Mouse (Mus musculus): Measurements from ENCODE around the gene Ifitm2. TPM values are rescaled to one million over a fixed set of nuclear protein-coding genes. Genes with fewer than 3 reads are reported as not detected.

The Ifitm2 gene
- polyA plus RNA-seq, 1 experiment from 2014 or later = 198 TPM

DNA sequence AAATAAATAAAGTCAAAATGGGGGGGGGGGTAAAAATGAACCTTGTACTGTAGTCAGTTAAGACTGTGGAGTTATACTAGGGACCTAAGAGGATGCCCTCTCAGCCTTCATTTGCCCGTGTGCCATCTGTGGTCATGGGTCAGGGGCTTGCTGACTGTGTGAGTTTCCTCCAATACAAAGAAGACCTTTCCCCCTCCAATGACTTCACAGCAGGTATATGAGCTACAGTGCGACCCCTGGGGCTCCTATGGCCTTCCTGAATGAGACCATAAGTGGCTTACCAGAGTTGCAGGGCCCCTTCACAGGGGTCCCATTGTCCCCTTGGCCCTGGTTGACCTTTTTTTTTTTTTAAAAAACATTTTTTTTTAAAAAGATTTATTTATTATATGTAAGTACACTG, 5.6 kb upstream of the Ifitm2 start:
- 24% methylated on average over 2 of the region's 2 CpGs for WGBS
- no peak overlapping the region for H3K27ac ChIP-seq (replicated peaks)
- no peak overlapping the region for H3K4me2 ChIP-seq (replicated peaks)
- H3K4me1 ChIP-seq = peaks cover 10% of the 10 kb centered on the region; the same call in 1 of the 2 replicates
- H3K27me3 ChIP-seq = no peaks in the 10 kb centered on the region
- H3K9me3 ChIP-seq = no peaks in the 10 kb centered on the region
- H3K36me3 ChIP-seq = no peaks in the 10 kb centered on the region
- no peak for ATAC-seq (ENCODE audit: low FRiP score, low read depth)
- H3K4me3 ChIP-seq = no peak overlapping the region
- no peak overlapping the region for H3K9ac ChIP-seq (replicated peaks)

DNA sequence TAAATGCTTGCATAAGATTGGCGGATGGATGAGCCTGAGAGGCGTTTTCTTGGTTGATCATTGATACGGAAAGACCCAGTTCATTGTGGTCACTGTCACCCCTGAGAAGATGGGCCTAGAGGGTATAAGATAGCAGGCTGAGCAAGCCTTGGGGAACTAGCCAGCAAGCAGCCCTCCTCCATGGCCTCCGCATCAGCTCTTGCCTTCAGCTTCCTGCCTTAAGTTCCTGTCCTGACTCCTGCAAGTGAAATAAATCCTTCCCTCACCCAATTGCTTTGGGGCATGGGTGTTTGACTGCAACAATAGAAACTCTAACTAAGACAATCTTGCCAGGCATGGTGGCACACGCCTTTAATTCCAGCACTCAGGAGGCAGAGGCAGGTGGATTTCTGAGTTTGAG, 4.2 kb upstream of the Ifitm2 start:
- Histone ChIP-seq H3K9me3 (no peaks in the 10 kb centered on the region), H3K36me3 (no peaks in the 10 kb centered on the region), H3K9ac (replicated peaks) (no peak overlapping the region), H3K4me1 (peaks cover 21% of the 10 kb centered on the region), H3K4me3 (no peak overlapping the region), H3K4me2 (replicated peaks) (no peak overlapping the region), H3K27me3 (no peaks in the 10 kb centered on the region), H3K27ac (replicated peaks) (no peak overlapping the region)
- 62% methylated on average over 5 of the region's 5 CpGs for WGBS
- no peak for ATAC-seq (ENCODE audit: low FRiP score, low read depth)

DNA sequence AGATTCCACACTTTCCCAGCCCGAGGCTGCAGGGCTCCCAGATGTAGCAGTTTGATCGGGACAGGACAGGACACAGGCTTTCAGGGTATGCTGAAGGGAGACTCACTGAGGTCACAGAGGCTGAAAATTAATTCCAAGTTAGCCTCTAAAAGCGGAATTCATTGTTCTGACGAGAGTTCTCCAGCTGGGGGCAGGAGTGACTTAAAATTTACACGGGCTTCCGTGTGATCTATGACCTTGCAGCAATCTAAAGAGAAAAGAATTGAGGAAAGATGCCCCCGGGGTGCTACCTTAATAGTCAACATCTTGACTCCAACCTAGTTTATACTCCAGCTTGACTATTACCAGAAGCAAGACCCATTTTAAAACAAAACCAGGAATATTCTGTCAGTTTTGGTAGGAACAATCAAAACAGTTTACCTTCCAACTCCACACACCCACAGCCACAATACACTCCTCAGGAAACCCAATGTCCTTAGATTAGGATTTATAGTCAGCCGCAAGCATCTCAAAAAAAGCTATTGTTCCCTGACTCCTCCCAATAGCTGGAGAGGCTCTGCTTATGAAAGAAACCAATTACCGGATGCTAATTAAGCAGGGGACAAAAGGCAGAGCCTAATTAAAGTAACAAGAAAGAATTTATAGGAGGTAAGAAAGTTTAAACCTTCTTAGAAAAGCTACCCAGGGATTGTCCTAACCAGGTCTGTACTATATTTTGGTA, 3.6 kb upstream of the Ifitm2 start:
- WGBS = 4% methylated on average over 9 of the region's 9 CpGs
- H3K9me3 ChIP-seq = no peaks in the 10 kb centered on the region
- H3K4me3 ChIP-seq = no peak overlapping the region
- H3K36me3 ChIP-seq = no peaks in the 10 kb centered on the region
- no peak for ATAC-seq (ENCODE audit: low FRiP score, low read depth)
- no peak overlapping the region for H3K9ac ChIP-seq (replicated peaks)
- H3K27me3 ChIP-seq = 0 out of 2 replicates have a peak, but pooled peaks cover 4% of the 10 kb centered on the region
- peaks cover 25% of the 10 kb centered on the region for H3K4me1 ChIP-seq
- no peak overlapping the region for H3K27ac ChIP-seq (replicated peaks)
- H3K4me2 ChIP-seq (replicated peaks) = no peak overlapping the region

DNA sequence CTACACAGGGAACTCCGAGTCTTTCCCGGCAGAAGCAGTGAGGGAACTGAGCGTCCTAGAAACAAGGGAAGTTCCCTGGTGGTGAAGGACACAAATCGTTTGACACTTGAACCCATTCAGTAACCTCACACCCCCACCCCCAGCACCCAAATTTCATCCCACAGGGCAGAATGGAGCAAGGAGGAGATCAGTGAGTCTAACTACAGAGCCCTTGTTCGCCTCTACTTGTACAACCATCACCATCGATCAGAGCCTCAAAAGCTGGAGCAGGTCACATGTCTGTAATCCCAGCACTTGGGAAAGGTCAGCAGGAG, 726 bp upstream of the Ifitm2 start:
- Histone ChIP-seq H3K36me3 (no peaks in the 10 kb centered on the region), H3K9ac (replicated peaks) (no peak overlapping the region), H3K9me3 (no peaks in the 10 kb centered on the region), H3K27me3 (0 out of 2 replicates have a peak, but pooled peaks cover 4% of the 10 kb centered on the region), H3K4me2 (replicated peaks) (no peak overlapping the region), H3K27ac (replicated peaks) (no peak overlapping the region), H3K4me1 (peaks cover 25% of the 10 kb centered on the region), H3K4me3 (no peak overlapping the region)
- WGBS = 61% methylated on average over 6 of the region's 6 CpGs
- no peak for ATAC-seq (ENCODE audit: low FRiP score, low read depth)

DNA sequence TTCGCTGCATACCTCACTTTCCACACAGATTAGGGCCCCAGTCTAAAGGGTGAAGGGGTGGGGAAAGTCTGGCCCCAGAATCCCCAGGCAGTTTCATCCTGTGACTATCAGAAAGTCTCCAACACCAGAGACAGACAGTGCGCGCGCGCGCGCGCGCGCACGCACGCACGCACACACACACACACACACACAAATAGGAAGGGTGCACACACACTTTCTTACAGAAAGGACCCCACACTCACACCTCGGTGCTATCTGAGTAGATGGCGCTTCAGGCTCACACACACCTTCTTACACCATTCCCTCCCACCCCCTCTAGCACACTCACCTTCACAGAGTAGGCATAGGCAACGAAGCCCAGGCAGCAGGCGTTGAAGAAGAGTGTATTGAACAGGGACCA, 445 bp downstream of the Ifitm2 start:
- Histone ChIP-seq H3K9me3 (no peaks in the 10 kb centered on the region), H3K27me3 (0 out of 2 replicates have a peak, but pooled peaks cover 4% of the 10 kb centered on the region), H3K27ac (replicated peaks) (no peak overlapping the region), H3K4me3 (peak overlapping the region; percentile 34), H3K4me2 (replicated peaks) (peak overlapping the region; percentile 48), H3K36me3 (no peaks in the 10 kb centered on the region), H3K4me1 (peaks cover 36% of the 10 kb centered on the region), H3K9ac (replicated peaks) (peak overlapping the region; percentile 41)
- 7% methylated on average over 17 of the region's 17 CpGs for WGBS
- peak; percentile 32; the same call in 1 of the 2 replicates for ATAC-seq (ENCODE audit: low FRiP score, low read depth)

DNA sequence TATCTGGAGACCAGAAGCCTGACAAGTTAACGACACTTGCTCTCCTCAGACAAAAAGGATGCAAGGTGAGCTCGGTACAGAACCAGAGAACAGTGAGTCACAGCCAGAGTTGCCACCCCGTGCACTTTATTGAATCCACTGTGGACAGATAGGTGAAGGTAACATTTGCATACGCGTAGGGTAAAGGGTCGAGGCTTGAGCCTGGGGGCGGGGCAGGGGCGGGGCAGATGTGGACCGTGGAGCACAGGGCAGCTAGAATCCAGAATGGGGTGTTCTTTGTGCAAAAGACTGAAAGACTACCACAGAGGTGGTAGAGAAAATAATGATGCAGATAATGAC, 1.1 kb downstream of the Ifitm2 start:
- no peaks in the 10 kb centered on the region for H3K9me3 ChIP-seq
- 0 out of 2 replicates have a peak, but pooled peaks cover 4% of the 10 kb centered on the region for H3K27me3 ChIP-seq
- WGBS = 12% methylated on average over 9 of the region's 9 CpGs
- H3K36me3 ChIP-seq = no peaks in the 10 kb centered on the region
- H3K4me3 ChIP-seq = peak overlapping the region; percentile 34; the same call in 1 of the 2 replicates
- peaks cover 40% of the 10 kb centered on the region for H3K4me1 ChIP-seq
- H3K4me2 ChIP-seq (replicated peaks) = peak overlapping the region; percentile 48
- no peak overlapping the region for H3K27ac ChIP-seq (replicated peaks)
- no peak for ATAC-seq (ENCODE audit: low FRiP score, low read depth)
- no peak overlapping the region; the same call in 1 of the 2 replicates for H3K9ac ChIP-seq (replicated peaks)

DNA sequence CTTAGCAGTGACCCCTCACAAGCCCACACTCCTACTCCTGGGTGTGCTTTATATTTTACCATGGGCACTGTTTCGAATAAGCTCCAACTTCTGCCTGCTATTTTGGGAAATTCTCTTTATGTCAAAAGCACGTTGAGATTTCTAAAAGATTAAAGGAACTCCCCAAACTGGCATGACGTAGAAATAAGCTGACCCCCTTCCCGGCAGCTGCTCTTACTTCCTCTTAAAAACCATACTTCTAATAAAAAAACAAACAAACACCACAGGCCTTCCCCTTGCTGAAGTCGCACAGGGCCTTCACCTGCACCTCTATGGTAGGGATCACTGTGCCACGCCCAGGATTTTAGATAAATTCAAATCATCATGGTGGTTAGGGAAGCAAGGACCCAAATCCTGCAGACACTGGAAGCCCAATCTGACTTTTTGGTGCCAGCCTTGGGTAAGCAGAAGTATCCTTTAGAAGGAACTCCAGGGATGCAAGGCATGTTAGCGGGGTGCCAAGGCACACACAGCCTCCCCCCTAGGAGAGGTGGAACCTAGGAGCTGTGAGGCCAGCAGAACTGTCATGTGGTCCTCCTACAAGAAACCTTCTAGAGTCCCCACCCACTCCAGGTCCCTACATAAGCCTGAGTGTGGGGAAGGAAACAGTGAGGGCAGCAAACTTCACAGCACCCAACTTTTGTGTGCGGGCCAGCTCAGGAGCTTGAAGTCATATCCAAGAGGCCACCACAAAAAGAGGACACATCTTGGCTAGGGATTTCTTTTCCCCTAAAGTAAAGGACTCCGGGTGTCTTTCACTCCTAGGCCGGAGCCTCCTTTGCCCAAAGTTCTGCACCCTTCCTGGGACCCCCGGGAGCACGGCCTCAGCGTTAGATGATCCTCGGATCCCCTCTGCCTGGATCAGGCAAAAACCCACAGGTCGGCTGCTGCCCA, 1.7 kb downstream of the Ifitm2 start:
- no peaks in the 10 kb centered on the region for H3K9me3 ChIP-seq
- H3K4me3 ChIP-seq = peak overlapping the region; percentile 34; the same call in 1 of the 2 replicates
- peak overlapping the region; percentile 48 for H3K4me2 ChIP-seq (replicated peaks)
- 65% methylated on average over 15 of the region's 15 CpGs for WGBS
- H3K36me3 ChIP-seq = no peaks in the 10 kb centered on the region
- peaks cover 34% of the 10 kb centered on the region for H3K4me1 ChIP-seq
- H3K9ac ChIP-seq (replicated peaks) = no peak overlapping the region
- no peak for ATAC-seq (ENCODE audit: low FRiP score, low read depth)
- H3K27ac ChIP-seq (replicated peaks) = no peak overlapping the region
- H3K27me3 ChIP-seq = 0 out of 2 replicates have a peak, but pooled peaks cover 4% of the 10 kb centered on the region

DNA sequence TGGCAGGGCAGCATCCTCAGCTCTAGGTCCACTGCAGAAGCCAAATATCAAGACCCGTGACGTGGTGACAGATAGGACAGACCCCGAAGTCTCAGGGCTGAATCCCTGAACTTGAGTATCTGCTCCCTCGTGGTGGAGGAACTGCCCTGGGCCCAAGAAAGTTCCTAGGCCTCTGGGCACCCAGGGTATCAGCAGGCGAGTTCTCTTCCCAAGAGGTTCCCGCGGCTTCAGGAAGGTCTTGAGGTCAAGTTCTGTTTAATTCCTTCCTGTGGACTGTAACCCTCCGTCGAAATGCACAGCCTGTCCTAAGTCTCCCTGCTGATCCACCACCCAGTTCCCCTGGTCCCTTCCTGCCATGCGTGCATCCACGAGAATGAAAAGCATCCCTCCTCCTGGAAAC, 2.7 kb downstream of the Ifitm2 start:
- WGBS = 86% methylated on average over 11 of the region's 11 CpGs
- Histone ChIP-seq H3K9me3 (no peaks in the 10 kb centered on the region), H3K27ac (replicated peaks) (no peak overlapping the region), H3K4me3 (no peak overlapping the region), H3K9ac (replicated peaks) (no peak overlapping the region), H3K27me3 (0 out of 2 replicates have a peak, but pooled peaks cover 4% of the 10 kb centered on the region), H3K36me3 (no peaks in the 10 kb centered on the region), H3K4me1 (peaks cover 30% of the 10 kb centered on the region), H3K4me2 (replicated peaks) (no peak overlapping the region)
- ATAC-seq (ENCODE audit: low FRiP score, low read depth) = no peak

DNA sequence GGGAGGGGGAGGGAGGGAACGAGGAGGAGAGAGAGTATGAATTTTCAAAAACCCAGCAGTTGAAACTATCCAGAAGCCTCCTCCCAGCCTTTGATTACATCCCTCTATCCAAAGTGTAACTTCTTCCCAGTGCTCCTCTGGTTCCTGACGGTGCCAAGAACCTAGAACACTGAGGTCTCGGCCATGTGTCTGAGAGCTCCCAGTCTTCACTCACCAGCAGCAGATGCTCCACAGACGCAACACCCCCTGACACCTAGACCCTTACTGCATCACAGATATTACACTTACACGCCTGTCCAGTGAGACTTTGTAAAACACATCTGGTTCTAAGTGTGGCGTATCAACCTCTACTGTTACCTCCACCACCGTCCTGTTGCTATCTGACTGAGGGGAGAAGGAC, 3.3 kb downstream of the Ifitm2 start:
- 0 out of 2 replicates have a peak, but pooled peaks cover 4% of the 10 kb centered on the region for H3K27me3 ChIP-seq
- no peak overlapping the region for H3K9ac ChIP-seq (replicated peaks)
- H3K4me3 ChIP-seq = no peak overlapping the region
- H3K9me3 ChIP-seq = no peaks in the 10 kb centered on the region
- no peaks in the 10 kb centered on the region for H3K36me3 ChIP-seq
- no peak overlapping the region for H3K4me2 ChIP-seq (replicated peaks)
- WGBS = 89% methylated on average over 7 of the region's 7 CpGs
- H3K4me1 ChIP-seq = peaks cover 30% of the 10 kb centered on the region
- H3K27ac ChIP-seq (replicated peaks) = no peak overlapping the region
- ATAC-seq (ENCODE audit: low FRiP score, low read depth) = no peak

DNA sequence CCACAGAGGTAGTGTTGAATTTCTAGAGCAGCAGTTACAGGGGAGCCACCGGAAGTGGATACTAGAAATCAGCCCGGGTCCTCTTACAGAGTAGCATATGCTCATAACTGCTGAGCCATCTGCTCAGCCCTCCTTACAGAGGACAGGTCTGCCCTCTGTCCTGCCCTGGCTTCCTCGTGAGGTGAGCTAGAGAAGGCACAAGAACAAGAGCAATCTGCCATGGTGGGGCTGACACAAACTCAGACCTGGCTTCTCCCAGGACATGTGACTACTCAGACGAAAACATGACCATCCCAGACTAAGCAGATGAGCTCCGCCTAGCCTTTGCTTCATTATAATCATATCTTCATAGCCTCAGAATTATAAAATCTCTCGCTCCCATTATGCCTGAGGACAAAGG, 4.0 kb downstream of the Ifitm2 start:
- no peak overlapping the region for H3K4me2 ChIP-seq (replicated peaks)
- no peak overlapping the region for H3K27ac ChIP-seq (replicated peaks)
- 82% methylated on average over 6 of the region's 6 CpGs for WGBS
- H3K4me3 ChIP-seq = no peak overlapping the region
- no peaks in the 10 kb centered on the region for H3K9me3 ChIP-seq
- no peaks in the 10 kb centered on the region; the same call in 1 of the 2 replicates for H3K36me3 ChIP-seq
- H3K9ac ChIP-seq (replicated peaks) = no peak overlapping the region
- no peak for ATAC-seq (ENCODE audit: low FRiP score, low read depth)
- H3K27me3 ChIP-seq = 0 out of 2 replicates have a peak, but pooled peaks cover 4% of the 10 kb centered on the region
- H3K4me1 ChIP-seq = peaks cover 30% of the 10 kb centered on the region

DNA sequence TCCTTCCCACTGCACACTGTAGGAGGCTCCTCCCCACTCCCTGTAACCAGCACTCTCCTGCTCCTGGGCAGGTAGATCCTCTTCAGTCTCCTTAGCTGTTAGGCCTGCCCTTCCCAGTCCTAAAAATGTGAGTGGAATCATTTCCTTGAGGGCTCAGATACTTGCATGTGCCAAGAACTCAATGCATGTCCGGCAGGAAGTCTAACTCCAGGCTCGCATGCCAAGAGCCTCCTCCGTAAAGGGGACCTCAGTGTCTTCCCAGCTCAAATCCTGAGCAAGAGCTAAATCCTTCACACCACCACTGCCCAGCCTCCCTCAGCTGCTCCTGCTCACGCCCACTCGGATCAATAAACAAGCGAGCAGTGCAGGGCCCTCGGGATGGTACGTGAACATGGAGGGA, 4.7 kb downstream of the Ifitm2 start:
- no peak for ATAC-seq (ENCODE audit: low FRiP score, low read depth)
- H3K4me1 ChIP-seq = peaks cover 29% of the 10 kb centered on the region
- H3K9ac ChIP-seq (replicated peaks) = no peak overlapping the region
- H3K36me3 ChIP-seq = no peaks in the 10 kb centered on the region; the same call in 1 of the 2 replicates
- no peak overlapping the region for H3K4me3 ChIP-seq
- H3K9me3 ChIP-seq = no peaks in the 10 kb centered on the region
- WGBS = 52% methylated on average over 8 of the region's 8 CpGs
- H3K4me2 ChIP-seq (replicated peaks) = no peak overlapping the region
- H3K27ac ChIP-seq (replicated peaks) = no peak overlapping the region
- 0 out of 2 replicates have a peak, but pooled peaks cover 4% of the 10 kb centered on the region for H3K27me3 ChIP-seq
